In the genomic region with DNA sequence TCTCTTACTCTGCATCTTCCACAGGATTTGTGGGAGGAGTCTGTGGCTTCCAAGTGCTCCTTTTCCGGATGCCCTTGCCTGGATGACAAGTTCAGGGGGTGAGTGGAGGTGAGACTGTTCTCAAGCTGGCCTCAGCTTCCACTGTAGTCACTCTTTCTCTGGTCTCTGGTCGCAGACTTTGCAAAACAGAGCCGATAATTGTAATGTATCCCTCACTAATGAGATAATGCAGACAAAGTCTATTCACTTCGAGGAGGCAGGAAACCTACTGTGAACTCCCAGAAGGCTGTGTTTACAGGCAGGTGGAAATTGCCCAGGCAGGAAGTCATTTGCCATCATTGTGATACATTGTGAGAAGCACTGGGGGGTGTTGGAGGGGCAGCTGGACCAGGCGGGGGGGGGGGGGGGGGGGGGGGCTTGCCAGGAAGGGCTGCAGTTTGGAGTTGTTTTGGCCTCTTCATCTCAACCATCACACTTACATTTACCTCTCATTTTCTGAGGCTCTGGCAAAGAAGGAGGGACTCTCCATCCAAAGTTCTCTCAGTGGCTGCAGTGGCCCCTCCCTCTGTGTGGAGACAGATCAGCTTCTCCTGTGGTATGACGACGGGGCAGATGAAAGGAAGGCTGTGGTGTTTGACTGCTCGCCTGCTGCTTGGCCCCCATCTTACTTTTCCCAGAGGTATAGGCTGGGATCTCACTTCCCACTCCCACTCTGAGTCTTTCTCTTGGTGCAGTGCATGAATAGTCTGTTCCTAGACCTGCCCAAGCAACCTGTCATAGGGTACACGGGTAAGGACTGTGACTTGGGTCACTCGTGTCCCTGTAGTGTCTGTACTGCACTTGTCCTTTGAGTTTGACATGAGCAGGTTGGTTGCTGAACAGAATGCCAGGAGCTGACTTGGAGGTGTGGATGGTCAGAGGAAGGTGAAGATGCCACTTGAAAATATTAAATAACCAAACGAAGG, we compare ENCODE assay signal across 24 mouse cellular contexts. TPM values are rescaled to one million over a fixed set of nuclear protein-coding genes. Genes with fewer than 3 reads are reported as not detected.
A peak's percentile ranks its signal among the peaks of the same experiment; 100 is the strongest.
DNase-seq lines count a peak whose midpoint lies in the region; ATAC-seq and TF ChIP-seq lines count a peak whose summit lies in the region.
"Had no signal": no experiment of that assay in that cellular context is flagged by ENCODE, and none has a peak within 500 bp of the region (broad histone marks: within the 10 kb centered on the region; RNA-seq: fewer than 3 reads in every experiment).

No protein-coding gene starts in this region.

- no peak for TF ChIP-seq CTCF in ES-Bruce4 (IDR thresholded peaks at IDR 0.05; ENCODE audit: low read depth, low read length)

- no peaks in the 10 kb centered on the region for H3K4me1 ChIP-seq in hindbrain, embryonic 13.5 days (replicated peaks)
- H3K4me1 ChIP-seq in hindbrain, embryonic 11.5 days (replicated peaks; ENCODE audit: control insufficient read depth, insufficient read depth, low read length), result no peaks in the 10 kb centered on the region
- no peaks in the 10 kb centered on the region for H3K4me1 ChIP-seq in ES-Bruce4 (ENCODE audit: control insufficient read depth, insufficient read depth, low read length)
- peaks cover 27% of the 10 kb centered on the region for H3K4me1 ChIP-seq in limb, embryonic 10.5 days
- H3K4me1 ChIP-seq: neural tube, embryonic 12.5 days; stomach, embryonic 15.5 days had no signal

- no peak overlapping the region for H3K9ac ChIP-seq in hindbrain, embryonic 13.5 days
- no peak overlapping the region for H3K9ac ChIP-seq in hindbrain, embryonic 11.5 days (ENCODE audit: low read depth, low read length)
- no peak overlapping the region for H3K9ac ChIP-seq in ES-Bruce4 (ENCODE audit: low read depth, poor library complexity, severe bottlenecking)
- H3K9ac ChIP-seq: neural tube, embryonic 12.5 days; stomach, embryonic 15.5 days had no signal

- WGBS in hindbrain, embryonic 13.5 days, result 34% methylated on average over 11 of the region's 11 CpGs
- 39% methylated on average over 11 of the region's 11 CpGs for WGBS in hindbrain, embryonic 11.5 days
- 41% methylated on average over 11 of the region's 11 CpGs for WGBS in limb, embryonic 10.5 days

- intact Hi-C loops in left cerebral cortex, postnatal 4 days (cut with DNase I), result no loop called here

- TF ChIP-seq POLR2A in ES-Bruce4 (IDR thresholded peaks at IDR 0.05; ENCODE audit: insufficient read depth, low read length), result no peak

- H3K36me3 ChIP-seq in hindbrain, embryonic 13.5 days, result no peaks in the 10 kb centered on the region
- no peaks in the 10 kb centered on the region for H3K36me3 ChIP-seq in hindbrain, embryonic 11.5 days (ENCODE audit: control insufficient read depth, insufficient read depth, low read length)
- H3K36me3 ChIP-seq in ES-Bruce4 (ENCODE audit: control insufficient read depth, insufficient read depth, low read length, poor library complexity, severe bottlenecking), result no peaks in the 10 kb centered on the region
- H3K36me3 ChIP-seq in limb, embryonic 10.5 days, result no peaks in the 10 kb centered on the region
- H3K36me3 ChIP-seq: hindbrain, embryonic 10.5 days; neural tube, embryonic 12.5 days; stomach, embryonic 15.5 days had no signal

- ATAC-seq in hindbrain, embryonic 13.5 days (ENCODE audit: low FRiP score), result 0 out of 2 replicates have a peak, but pooled peaks have one; percentile 36
- ATAC-seq in hindbrain, embryonic 11.5 days (ENCODE audit: low FRiP score), result no peak
- ATAC-seq: midbrain, embryonic 16.5 days; Patski had no signal

- no peaks in the 10 kb centered on the region for H3K27me3 ChIP-seq in hindbrain, embryonic 13.5 days
- no peaks in the 10 kb centered on the region for H3K27me3 ChIP-seq in hindbrain, embryonic 11.5 days (ENCODE audit: control insufficient read depth, insufficient read depth, low read length)
- no peaks in the 10 kb centered on the region for H3K27me3 ChIP-seq in ES-Bruce4 (ENCODE audit: control insufficient read depth, insufficient read depth, low read length, poor library complexity, severe bottlenecking)
- no peaks in the 10 kb centered on the region for H3K27me3 ChIP-seq in limb, embryonic 10.5 days (ENCODE audit: low read depth, poor library complexity, severe bottlenecking)
- H3K27me3 ChIP-seq: neural tube, embryonic 12.5 days; Patski; stomach, embryonic 15.5 days had no signal

- H3K27ac ChIP-seq in hindbrain, embryonic 13.5 days, result no peak overlapping the region
- no peak overlapping the region for H3K27ac ChIP-seq in hindbrain, embryonic 11.5 days (ENCODE audit: low read depth, low read length)
- H3K27ac ChIP-seq in ES-Bruce4 (ENCODE audit: insufficient read depth, low read length), result peak overlapping the region; percentile 93
- peak overlapping the region; percentile 58 for H3K27ac ChIP-seq in limb, embryonic 10.5 days
- H3K27ac ChIP-seq: hindbrain, embryonic 10.5 days; neural tube, embryonic 12.5 days; stomach, embryonic 15.5 days had no signal

- H3K4me3 ChIP-seq in hindbrain, embryonic 13.5 days, result no peak overlapping the region
- H3K4me3 ChIP-seq in hindbrain, embryonic 11.5 days (ENCODE audit: low read depth, low read length), result no peak overlapping the region
- no peak overlapping the region for H3K4me3 ChIP-seq in ES-Bruce4 (ENCODE audit: low read depth, low read length)
- no peak overlapping the region for H3K4me3 ChIP-seq in limb, embryonic 10.5 days
- H3K4me3 ChIP-seq: hindbrain, embryonic 10.5 days; neural tube, embryonic 12.5 days; stomach, embryonic 15.5 days had no signal

- no peaks in the 10 kb centered on the region for H3K9me3 ChIP-seq in hindbrain, embryonic 13.5 days
- no peaks in the 10 kb centered on the region for H3K9me3 ChIP-seq in hindbrain, embryonic 11.5 days (ENCODE audit: control insufficient read depth, low read length)
- peaks cover 39% of the 10 kb centered on the region for H3K9me3 ChIP-seq in ES-Bruce4 (replicated peaks; ENCODE audit: control insufficient read depth, insufficient read depth, low read length, poor library complexity, severe bottlenecking)
- H3K9me3 ChIP-seq in limb, embryonic 10.5 days (replicated peaks), result no peaks in the 10 kb centered on the region
- H3K9me3 ChIP-seq: hindbrain, embryonic 10.5 days; neural tube, embryonic 12.5 days; stomach, embryonic 15.5 days had no signal

- peak; percentile 74; the same call in 1 of the 2 replicates for TF ChIP-seq EP300 in ES-Bruce4 (IDR thresholded peaks at IDR 0.05; ENCODE audit: insufficient read depth, low read depth, low read length)

- no peak for DNase-seq in hindbrain, embryonic 11.5 days (ENCODE audit: low spot score)
- peak; percentile 98 for DNase-seq in R1 (ENCODE audit: low read depth, low spot score)
- DNase-seq in limb, embryonic 10.5 days (ENCODE audit: low spot score), result no peak
- DNase-seq in cerebellum, adult 8-10 months, result no peak
- no peak for DNase-seq in cerebellum, postnatal 25 days
- no peak for DNase-seq in left cerebral cortex, postnatal 4 days
- DNase-seq: adrenal gland, adult 8-10 months; cerebellum, adult 11-12 months; gastrocnemius, postnatal 36 days; kidney, adult 2 months; kidney, postnatal 25 days; thymus, postnatal 25 days had no signal

- H3K4me2 ChIP-seq in hindbrain, embryonic 13.5 days, result no peak overlapping the region
- H3K4me2 ChIP-seq in hindbrain, embryonic 11.5 days (replicated peaks; ENCODE audit: low read depth, low read length), result no peak overlapping the region
- H3K4me2 ChIP-seq: heart, embryonic 11.5 days; neural tube, embryonic 12.5 days; stomach, embryonic 15.5 days had no signal

RNA-seq across cellular contexts. Expression of a gene that starts 6.7 kb away (rescaled TPM):
- polyA plus RNA-seq in hindbrain, embryonic 13.5 days (2015; fragmentation: Nextera tagmentation; extraction: Ambion mirVana), result not detected in 2 replicates
- polyA plus RNA-seq in hindbrain, embryonic 11.5 days (2014; fragmentation: Nextera tagmentation; extraction: Ambion mirVana), result not detected in 2 replicates
- not detected in 2 replicates for polyA plus RNA-seq in ES-Bruce4 (2011; ENCODE audit: insufficient read depth, insufficient read length, low read depth, missing spikeins)
- not detected in 2 replicates for polyA plus RNA-seq in limb, embryonic 10.5 days (2016; fragmentation: Nextera tagmentation; extraction: Ambion mirVana)
- total RNA-seq in left cerebral cortex, postnatal 4 days (2021), result not detected
- total RNA-seq: adrenal gland, adult 8-10 months; gastrocnemius, postnatal 36 days; layer of hippocampus, postnatal 10 days; left cerebral cortex, postnatal 25 days had no signal
- polyA plus RNA-seq: brain, embryonic 14.5 days; frontal cortex, adult 2 months; heart, embryonic 11.5 days; hindbrain, embryonic 10.5 days; kidney, adult 2 months; midbrain, embryonic 16.5 days; neural tube, embryonic 12.5 days; Patski; stomach, embryonic 15.5 days had no signal

RNA-seq across cellular contexts. Expression of a gene that starts 23.3 kb away (rescaled TPM):
- 2.1 and 2.4 TPM in 2 replicates for polyA plus RNA-seq in hindbrain, embryonic 13.5 days (2015; fragmentation: Nextera tagmentation; extraction: Ambion mirVana)
- polyA plus RNA-seq in hindbrain, embryonic 11.5 days (2014; fragmentation: Nextera tagmentation; extraction: Ambion mirVana), result 5.0 and 5.1 TPM in 2 replicates
- 11.7 and 12.4 TPM in 2 replicates for polyA plus RNA-seq in ES-Bruce4 (2011; ENCODE audit: insufficient read depth, insufficient read length, low read depth, missing spikeins)
- 22.0 and 24.9 TPM in 2 replicates for polyA plus RNA-seq in limb, embryonic 10.5 days (2016; fragmentation: Nextera tagmentation; extraction: Ambion mirVana)
- 1 to 10 TPM; 2.6 to 2.9 TPM for total RNA-seq in left cerebral cortex, postnatal 4 days (2021)

RNA-seq across cellular contexts. Expression of a gene that starts 51.1 kb away (rescaled TPM):
- 4.1 and 4.3 TPM in 2 replicates for polyA plus RNA-seq in hindbrain, embryonic 13.5 days (2015; fragmentation: Nextera tagmentation; extraction: Ambion mirVana)
- 10.7 and 11.4 TPM in 2 replicates for polyA plus RNA-seq in hindbrain, embryonic 11.5 days (2014; fragmentation: Nextera tagmentation; extraction: Ambion mirVana)
- 1.5 and 3.0 TPM in 2 replicates for polyA plus RNA-seq in ES-Bruce4 (2011; ENCODE audit: insufficient read depth, insufficient read length, low read depth, missing spikeins)
- polyA plus RNA-seq in limb, embryonic 10.5 days (2016; fragmentation: Nextera tagmentation; extraction: Ambion mirVana), result 9.7 and 22.3 TPM in 2 replicates
- 1 to 10 TPM; 4.6 to 5.6 TPM for total RNA-seq in left cerebral cortex, postnatal 4 days (2021)
- polyA plus RNA-seq: Patski had no signal

Comparison
In these comparisons a context has a peak if more than half of its experiments do, and no peak if none do; other contexts are left out.
1. H3K27ac ChIP-seq: peak in ES-Bruce4 (single experiment) and limb, embryonic 10.5 days (single experiment); none in hindbrain, embryonic 13.5 days (single experiment) and hindbrain, embryonic 11.5 days (single experiment).